Mouse (Mus musculus): ENCODE measurements around the gene Sva.

Gene Sva

DNA sequence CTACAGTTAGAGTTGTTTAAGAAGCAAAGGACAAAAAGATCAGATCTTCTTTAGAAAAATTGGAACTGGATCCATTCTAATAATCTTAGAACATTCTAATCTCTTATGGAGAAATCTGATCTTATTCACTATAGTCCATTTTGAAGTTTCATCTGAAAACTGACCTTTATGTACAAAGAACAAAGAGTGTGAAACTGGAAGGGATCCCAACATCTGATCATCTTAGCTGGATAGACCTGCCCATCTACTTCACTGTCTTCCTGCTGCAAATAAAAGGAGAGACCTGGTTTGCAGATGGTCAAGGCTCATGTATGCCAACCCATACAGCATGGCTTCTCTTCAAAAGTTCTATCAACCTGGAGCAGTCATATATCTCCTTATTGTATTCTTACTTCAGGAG is at the start of gene Sva:
TSS of gene Sva (plus strand) at position 301 of the 400 bp plus-strand sequence.
- no peak for DNase-seq (ENCODE audit: low read depth, low spot score)
